Mouse (Mus musculus) cerebellum, adult 2 months (tissue): Measurements from ENCODE around the gene Sox1.

ENCODE experiments used
- CTCF ChIP-seq: fragments of 200-500 bp; IDR thresholded peaks from 2 replicates; pipeline ENCODE4 v1.5.1; 2011; ENCODE audit warnings: low read depth, mild to moderate bottlenecking, control low read depth, low read length, moderate library complexity, borderline replicate concordance; ENCODE audit not compliant: insufficient read depth
- POLR2A ChIP-seq: fragments of 200-500 bp; IDR thresholded peaks from 2 replicates; pipeline ENCODE4 v1.6.1; 2011; ENCODE audit warnings: low read length, control low read depth, borderline replicate concordance; ENCODE audit not compliant: insufficient read depth

GRCm38 (mm10) chr8:12430173-12430899, 35.2 kb downstream of the Sox1 start:
- TF ChIP-seq CTCF (no peak), POLR2A (no peak)
